Mouse (Mus musculus) inflammation-experienced regulatory T-cells, adult 16 weeks (primary cell): Measurements from ENCODE around the gene Rnf115. TPM values are rescaled to one million over a fixed set of nuclear protein-coding genes. Genes with fewer than 3 reads are reported as not detected.

Source experiments
- polyA plus RNA-seq: library from polyadenylated mRNA; unstranded; fragments of 100-300 nt; shearing (Covaris generic); gene quantifications from one replicate; pipeline ENCODE4 v1.2.1, GENCODE M21; 2017

Gene Rnf115
- 57.4 TPM for polyA plus RNA-seq

DNA sequence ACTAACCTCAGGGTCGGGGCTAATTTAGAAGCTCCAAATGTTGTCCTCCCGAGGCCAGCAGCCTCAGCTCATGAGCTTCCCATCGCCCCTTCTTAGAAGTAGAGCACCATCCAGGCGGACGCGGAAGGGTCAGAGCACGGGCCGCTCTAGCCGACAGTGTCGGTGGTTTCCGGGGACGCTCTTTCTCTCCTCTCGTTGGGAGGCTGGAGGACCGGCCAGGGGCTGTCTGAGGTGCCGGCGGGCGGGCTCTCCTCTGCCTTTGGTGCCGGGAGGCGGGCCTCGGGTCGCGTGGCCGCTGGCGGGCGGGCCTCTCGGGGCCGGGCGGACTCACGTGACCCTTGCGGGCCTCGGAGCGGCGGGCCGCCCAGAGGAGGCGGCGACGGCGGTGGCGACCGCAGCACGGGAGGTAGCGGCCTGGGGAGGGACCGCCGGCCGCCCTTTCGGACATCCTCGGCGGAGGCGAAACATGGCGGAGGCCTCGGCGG, at the start of gene Rnf115, which contains the start of gene Polr3c:
Rnf115 (plus strand) TSS at position 322 of the 485 bp plus-strand sequence.
Polr3c (minus strand) TSS at position 286 of the 485 bp plus-strand sequence.

DNA sequence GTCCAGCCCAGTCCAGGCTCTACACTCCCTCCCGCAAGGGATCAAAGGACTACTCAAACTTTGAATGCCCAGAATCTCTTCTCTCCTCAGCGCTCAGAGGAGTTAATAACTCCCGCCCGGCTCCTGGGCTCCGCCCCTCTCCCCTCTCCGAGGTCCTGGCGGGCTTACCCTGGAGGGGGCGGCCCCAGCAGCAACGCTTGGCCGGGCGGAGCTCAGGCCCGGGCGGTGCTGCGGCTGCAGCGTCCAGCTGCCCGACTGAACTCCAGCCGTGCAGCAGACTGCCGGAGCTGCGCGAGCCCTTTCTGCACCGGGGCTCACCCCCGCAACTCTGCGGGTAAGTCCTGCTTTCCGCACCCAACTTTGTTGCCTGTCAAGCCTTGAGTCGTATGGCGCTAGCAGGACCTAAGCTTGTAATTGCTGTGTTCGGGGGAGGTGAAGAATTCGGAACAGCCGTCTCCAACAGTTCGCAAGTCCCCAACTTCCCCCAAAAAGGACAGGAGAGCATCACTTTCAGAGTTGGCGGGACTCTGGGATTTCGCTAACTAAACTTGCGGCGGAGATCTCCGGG, 31.2 kb upstream of the Rnf115 start, which contains the start of gene Pias3:
Pias3 (plus strand) TSS at position 187 of the 568 bp plus-strand sequence.

DNA sequence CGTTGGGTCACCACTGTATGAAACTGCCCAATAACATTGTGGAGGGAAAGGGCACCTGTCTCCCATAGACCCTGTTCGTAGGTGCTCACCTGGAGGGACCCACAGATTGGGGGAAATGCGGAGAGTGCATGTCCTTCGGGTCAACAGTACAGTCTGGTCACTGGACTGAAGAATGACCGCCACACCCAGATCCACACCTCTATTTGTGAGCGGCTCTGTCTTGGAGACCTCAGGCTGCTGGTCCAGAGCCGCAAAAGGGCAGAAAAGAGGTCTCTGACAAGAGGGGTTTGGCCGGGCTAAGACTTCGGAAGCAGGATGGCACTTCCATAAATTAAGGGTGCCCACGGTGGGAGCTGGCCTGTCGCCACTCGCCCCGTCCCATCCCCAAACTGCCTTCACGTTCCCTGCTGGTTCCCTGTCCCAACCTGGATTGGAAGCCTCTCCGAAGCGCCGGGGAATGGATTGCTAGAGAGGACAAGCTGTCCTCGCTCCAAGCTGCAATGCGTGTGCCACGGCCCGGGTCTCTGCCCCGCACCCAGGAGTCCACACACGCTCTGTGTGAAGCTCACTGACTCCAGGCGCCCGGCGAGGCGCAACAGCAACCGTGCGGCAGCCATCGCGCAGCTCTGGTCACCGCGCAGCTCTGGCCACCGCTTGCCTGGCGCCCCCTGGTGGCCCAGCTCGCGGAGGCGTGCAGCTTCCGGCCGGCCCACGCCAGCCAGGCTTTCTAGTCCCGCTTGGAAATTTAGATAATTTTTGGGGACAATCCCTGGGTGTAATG, 19.4 kb upstream of the Rnf115 start, which contains the start of gene Nudt17:
Nudt17 (minus strand) TSS at position 660 of the 781 bp plus-strand sequence.

DNA sequence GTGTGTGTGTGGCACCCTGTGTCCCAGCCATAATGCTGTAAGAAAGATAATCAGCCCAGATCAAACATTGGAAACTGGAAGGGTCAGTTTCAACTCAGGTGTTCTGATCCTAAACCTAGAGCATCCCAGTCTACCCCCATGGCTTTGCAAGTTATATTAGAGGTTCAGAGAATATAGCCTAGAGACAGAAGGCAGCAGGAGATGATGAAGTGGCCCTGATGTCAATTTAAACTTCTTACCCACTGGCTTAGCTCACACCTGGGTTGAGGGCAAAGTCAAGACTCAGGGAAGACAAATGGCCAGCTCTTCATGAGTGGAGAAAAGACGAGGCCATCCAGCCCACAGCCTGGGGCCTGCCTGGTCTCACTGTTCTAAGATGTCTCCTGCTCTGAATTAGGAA, 101.5 kb downstream of the Rnf115 start, which contains the start of the genes Pdzk1 and Cd160:
Pdzk1 (plus strand) TSS at position 301 of the 400 bp plus-strand sequence.
Cd160 (minus strand) TSS at position 368 of the 400 bp plus-strand sequence.

Other genes with a start within 250 kb of the Rnf115 start
- not detected for gene Hfe2, start 202.5 kb upstream of the Rnf115 start, polyA plus RNA-seq
- gene Txnip, start 169.7 kb upstream of the Rnf115 start, polyA plus RNA-seq: 1,077 TPM
- not detected for gene Gm16253, start 150.7 kb upstream of the Rnf115 start, polyA plus RNA-seq
- 25.2 TPM for gene Polr3gl, start 133.5 kb upstream of the Rnf115 start, polyA plus RNA-seq
- gene Ankrd34a, start 131.0 kb upstream of the Rnf115 start, polyA plus RNA-seq: not detected
- 0.84 TPM for gene Lix1l, start 126.5 kb upstream of the Rnf115 start, polyA plus RNA-seq
- 270 TPM for gene Rbm8a, start 97.7 kb upstream of the Rnf115 start, polyA plus RNA-seq
- 83.9 TPM for gene Pex11b, start 92.3 kb upstream of the Rnf115 start, polyA plus RNA-seq
- gene Gm42957, start 92.2 kb upstream of the Rnf115 start, polyA plus RNA-seq: 0.11 TPM
- gene Itga10, start 82.1 kb upstream of the Rnf115 start, polyA plus RNA-seq: 0.22 TPM
- 0.39 TPM for gene Ankrd35, start 57.5 kb upstream of the Rnf115 start, polyA plus RNA-seq
- gene Pias3, start 31.3 kb upstream of the Rnf115 start, polyA plus RNA-seq: 29.6 TPM
- 1.7 TPM for gene Nudt17, start 19.1 kb upstream of the Rnf115 start, polyA plus RNA-seq
- gene Polr3c, start within 50 bp of the Rnf115 start, polyA plus RNA-seq: 75.6 TPM
- 0.33 TPM for gene Pdzk1, start 101.6 kb downstream of the Rnf115 start, polyA plus RNA-seq
- 34.1 TPM for gene Cd160, start 101.7 kb downstream of the Rnf115 start, polyA plus RNA-seq
- 0.45 TPM for gene Gja5, start 177.0 kb downstream of the Rnf115 start, polyA plus RNA-seq
- 40.4 TPM for gene Gpr89, start 177.7 kb downstream of the Rnf115 start, polyA plus RNA-seq
- not detected for gene Gja8, start 198.4 kb downstream of the Rnf115 start, polyA plus RNA-seq